26 mouse cellular contexts compared by ENCODE assay signal in genomic region chr2:74993802-74994201, GRCm38 (mm10).
"Had no signal": no experiment of that assay in that cellular context is flagged by ENCODE, and none has a peak within 500 bp of the region (broad histone marks: within the 10 kb centered on the region; RNA-seq: fewer than 3 reads in every experiment).

No protein-coding gene starts in this region.

- H3K9me3 ChIP-seq: heart, embryonic 10.5 days; heart, embryonic 12.5 days; hindbrain, embryonic 10.5 days; hindbrain, embryonic 12.5 days; intestine, embryonic 15.5 days; liver, embryonic 13.5 days; liver, embryonic 15.5 days had no signal

- H3K4me1 ChIP-seq: hindbrain, embryonic 10.5 days; hindbrain, embryonic 12.5 days; intestine, embryonic 15.5 days; liver, embryonic 13.5 days; liver, embryonic 15.5 days had no signal

- ATAC-seq: hindbrain, embryonic 16.5 days; inflammation-experienced regulatory T-cells, adult 6 months; intestine, embryonic 15.5 days; intestine, postnatal 0 days had no signal

- H3K4me2 ChIP-seq: heart, embryonic 12.5 days; hindbrain, embryonic 12.5 days; hindbrain, embryonic 14.5 days; intestine, embryonic 15.5 days; liver, embryonic 11.5 days; liver, embryonic 13.5 days; liver, embryonic 15.5 days had no signal

- H3K27ac ChIP-seq: gastrocnemius, adult 2 months; heart, embryonic 10.5 days; hindbrain, embryonic 10.5 days; hindbrain, embryonic 12.5 days; hindbrain, embryonic 14.5 days; intestine, embryonic 15.5 days; left cerebral cortex, adult 2 months; liver, embryonic 13.5 days; liver, embryonic 15.5 days had no signal

- H3K9ac ChIP-seq: heart, embryonic 12.5 days; hindbrain, embryonic 12.5 days; hindbrain, embryonic 14.5 days; intestine, embryonic 15.5 days; liver, embryonic 13.5 days; liver, embryonic 15.5 days had no signal

- H3K27me3 ChIP-seq: heart, embryonic 12.5 days; hindbrain, embryonic 12.5 days; intestine, embryonic 15.5 days; liver, embryonic 13.5 days; liver, embryonic 15.5 days had no signal

- DNase-seq: gastrocnemius, adult 2 months; gastrocnemius, postnatal 10 days; gastrocnemius, postnatal 25 days; heart, adult 18-20 months; heart, postnatal 10 days; heart, postnatal 4 days; kidney, adult 18-20 months; kidney, adult 8-10 months; kidney, postnatal 10 days; kidney, postnatal 25 days; kidney, postnatal 4 days; layer of hippocampus, adult 9-11 months; liver; liver, embryonic 13.5 days had no signal

- H3K4me3 ChIP-seq: gastrocnemius, adult 2 months; heart, embryonic 10.5 days; heart, embryonic 12.5 days; hindbrain, embryonic 10.5 days; hindbrain, embryonic 12.5 days; intestine, embryonic 15.5 days; left cerebral cortex, adult 2 months; liver, embryonic 13.5 days; liver, embryonic 15.5 days had no signal

- H3K36me3 ChIP-seq: heart, embryonic 10.5 days; heart, embryonic 12.5 days; hindbrain, embryonic 10.5 days; hindbrain, embryonic 12.5 days; intestine, embryonic 15.5 days; liver, embryonic 13.5 days; liver, embryonic 15.5 days had no signal
